Mouse (Mus musculus): ENCODE data around the gene Apobec1.
"Not testable (repeated sequence)": the region's sequence is repeated elsewhere in the genome, so short reads cannot be mapped to it uniquely, and the experiment has no call there.

Gene Apobec1

DNA sequence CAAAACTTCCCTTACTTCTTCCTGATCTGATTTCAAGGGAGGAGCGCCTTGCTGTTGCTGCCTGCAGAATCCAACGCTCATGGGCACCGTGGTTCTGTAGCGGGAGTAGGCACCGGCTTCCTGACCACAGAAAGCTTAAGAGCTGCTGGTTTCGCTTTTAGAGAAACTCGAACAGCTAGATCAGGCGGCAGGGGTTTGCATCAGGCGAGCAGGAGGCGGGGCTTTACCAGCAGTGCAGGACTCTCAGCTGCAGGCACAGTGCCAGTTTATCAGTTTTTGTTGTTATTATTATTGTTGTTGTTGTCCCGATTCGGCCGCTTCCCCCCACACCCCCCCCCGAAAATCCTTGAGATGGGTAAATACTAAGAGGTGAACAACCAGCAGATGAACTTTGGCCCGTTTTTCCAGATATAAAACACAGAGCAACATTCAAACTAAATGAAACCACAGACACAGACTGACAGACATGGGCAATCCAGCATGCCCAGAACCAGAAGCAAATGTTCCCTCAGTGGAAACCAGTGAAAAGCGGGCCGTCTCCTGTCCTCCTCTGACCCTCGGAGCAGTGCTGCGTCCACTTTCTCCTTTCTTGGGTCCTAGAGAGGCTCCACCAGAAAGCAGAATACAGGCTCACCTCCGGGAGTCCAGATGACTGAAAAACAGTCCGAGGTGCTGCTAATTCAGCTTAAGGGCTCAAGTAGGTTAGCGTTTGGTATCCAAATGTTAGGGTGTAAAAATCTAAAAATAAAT, at the start of gene Apobec1:
TSS of gene Apobec1 (minus strand) at position 203 of the 750 bp plus-strand sequence.
- peak; percentile 46 for DNase-seq (ENCODE audit: low read depth, low spot score)

DNA sequence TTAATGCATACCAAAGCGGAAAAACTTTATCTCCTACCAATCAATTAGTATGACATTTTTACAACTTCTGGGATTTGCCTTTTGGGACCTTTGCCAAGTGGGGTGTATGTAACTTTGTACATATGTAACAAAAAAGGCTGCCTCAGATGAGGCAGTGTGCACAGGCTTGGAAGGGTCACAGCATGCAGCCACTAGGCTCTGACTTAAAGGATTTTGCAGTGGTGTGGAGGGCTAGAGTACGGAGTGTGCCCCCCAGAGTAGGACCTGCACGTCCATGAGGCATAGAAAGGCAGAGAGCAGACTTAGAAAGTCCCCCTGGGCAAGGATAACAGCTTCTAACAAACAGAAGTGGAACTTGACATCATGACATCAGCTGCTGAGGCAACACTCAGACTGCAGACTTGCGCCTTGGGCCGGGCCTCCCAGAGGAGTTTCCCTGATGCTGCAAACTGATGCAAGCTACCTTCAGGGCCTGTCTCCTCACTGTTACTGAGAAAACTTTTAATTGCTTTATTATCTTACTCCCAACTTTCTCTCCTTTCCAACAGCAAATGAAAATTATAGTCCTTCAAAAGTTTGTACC, 48.2 kb upstream of the Apobec1 start:
- DNase-seq (ENCODE audit: low read depth, low spot score), result no peak

DNA sequence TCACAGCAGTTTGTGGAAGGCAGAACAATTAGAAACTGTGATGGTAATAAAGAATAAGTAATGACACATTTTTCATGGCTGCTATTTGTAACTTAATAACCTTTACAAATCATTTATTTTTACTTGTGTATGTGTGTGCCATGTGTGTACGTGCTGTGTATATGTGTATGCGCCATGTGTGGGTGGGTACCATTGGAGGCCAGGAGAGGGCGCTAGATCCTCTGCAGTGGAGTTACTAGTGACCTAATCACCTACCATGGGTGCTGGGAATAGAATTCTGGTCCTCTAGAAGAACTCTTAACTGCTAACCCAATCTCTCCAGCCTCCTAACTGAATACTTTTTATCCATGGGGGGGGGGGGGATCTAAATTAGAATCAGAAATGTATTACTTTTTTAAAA, 47.7 kb upstream of the Apobec1 start:
- DNase-seq (ENCODE audit: low read depth, low spot score), result no peak

DNA sequence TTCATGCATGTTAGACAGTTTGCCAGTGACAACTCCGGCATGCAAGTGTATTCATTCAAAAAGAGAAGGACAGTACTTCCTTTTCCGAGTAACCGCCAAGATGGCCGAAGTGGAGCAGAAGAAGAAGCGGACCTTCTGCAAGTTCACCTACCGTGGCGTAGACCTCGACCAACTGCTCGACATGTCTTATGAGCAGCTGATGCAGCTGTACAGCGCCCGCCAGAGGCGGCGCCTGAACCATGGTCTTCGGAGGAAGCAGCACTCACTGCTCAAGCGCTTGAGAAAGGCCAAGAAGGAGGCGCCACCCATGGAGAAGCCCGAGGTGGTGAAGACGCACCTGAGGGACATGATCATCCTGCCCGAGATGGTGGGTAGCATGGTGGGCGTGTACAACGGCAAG, 42.0 kb upstream of the Apobec1 start:
- not testable (repeated sequence) for DNase-seq (ENCODE audit: low read depth, low spot score)

DNA sequence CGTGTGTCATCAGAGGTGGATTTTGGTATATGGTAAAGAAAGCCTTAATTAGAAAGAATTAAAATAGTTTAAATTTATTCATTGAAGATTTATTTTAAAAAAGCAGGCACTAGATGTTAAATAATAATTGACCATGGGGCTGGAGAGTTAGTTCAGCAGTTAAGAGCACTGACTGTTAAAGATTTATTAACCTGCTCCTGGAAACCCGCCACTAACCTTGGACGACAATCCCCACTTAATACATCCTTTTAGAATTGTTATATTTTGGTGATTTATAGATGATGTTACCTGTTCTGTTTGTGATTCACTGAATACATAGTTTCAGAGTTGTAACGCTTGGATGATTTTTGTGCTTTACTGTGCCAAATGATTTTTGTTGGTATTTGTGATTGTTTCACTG, 35.3 kb upstream of the Apobec1 start:
- not testable (repeated sequence) for DNase-seq (ENCODE audit: low read depth, low spot score)

DNA sequence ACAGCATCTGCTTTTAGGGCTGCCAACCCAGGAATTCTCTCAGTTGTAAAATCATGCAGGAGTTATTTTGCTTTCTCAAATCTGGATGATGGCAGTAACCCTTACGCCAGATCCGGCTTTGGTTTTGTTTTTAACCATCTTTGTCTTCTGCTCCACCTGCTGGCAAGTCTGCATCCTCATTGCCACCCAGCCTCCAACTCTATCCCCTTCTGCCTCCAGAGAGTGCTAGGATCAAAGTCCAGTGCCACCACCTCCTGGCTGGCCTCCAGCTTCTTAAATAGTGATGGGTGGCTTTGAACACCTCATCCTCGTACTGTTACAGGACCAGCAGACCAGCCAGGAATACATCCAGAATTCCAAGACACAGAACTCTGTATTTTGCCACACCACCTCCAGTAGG, 34.4 kb upstream of the Apobec1 start:
- no peak for DNase-seq (ENCODE audit: low read depth, low spot score)

DNA sequence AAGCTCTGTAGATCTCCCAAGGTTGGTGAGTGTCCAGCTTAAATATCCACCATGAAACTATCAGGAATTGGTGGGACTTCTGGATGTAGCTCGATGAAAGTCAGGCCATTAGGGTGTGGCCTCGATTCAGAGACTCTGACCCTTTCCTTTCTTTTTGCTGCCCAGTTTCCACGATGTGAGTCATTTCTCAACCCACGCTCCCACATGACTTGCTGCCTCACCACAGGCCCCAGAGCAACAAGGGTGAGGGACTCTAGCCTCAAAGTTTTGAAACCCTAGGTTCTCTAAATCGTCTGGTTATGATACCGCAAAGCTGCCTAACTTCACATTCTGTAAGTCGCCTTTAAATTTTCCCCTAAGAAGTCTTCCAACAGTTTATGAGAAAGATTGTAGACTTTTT, 33.1 kb upstream of the Apobec1 start:
- no peak for DNase-seq (ENCODE audit: low read depth, low spot score)

DNA sequence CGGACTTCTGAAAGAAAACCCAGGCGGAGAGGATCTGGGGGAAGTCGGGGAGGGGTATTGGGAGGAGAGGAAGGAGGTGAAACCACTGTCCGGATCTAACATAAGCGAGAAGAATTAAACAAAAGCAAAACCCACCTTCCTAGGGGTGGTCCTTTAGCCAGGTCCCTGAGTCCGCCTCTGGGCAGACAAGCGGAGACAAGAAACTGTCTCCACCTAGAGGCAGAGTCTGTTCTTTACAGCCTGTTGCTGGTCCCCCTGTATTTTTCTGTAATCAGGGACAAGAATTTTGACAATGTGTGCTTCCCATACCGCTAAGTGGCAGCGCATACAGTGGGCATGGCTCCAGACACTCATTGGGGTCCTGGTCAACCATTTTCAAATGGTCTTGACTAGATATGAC, 31.2 kb upstream of the Apobec1 start:
- DNase-seq (ENCODE audit: low read depth, low spot score), result peak; percentile 29

DNA sequence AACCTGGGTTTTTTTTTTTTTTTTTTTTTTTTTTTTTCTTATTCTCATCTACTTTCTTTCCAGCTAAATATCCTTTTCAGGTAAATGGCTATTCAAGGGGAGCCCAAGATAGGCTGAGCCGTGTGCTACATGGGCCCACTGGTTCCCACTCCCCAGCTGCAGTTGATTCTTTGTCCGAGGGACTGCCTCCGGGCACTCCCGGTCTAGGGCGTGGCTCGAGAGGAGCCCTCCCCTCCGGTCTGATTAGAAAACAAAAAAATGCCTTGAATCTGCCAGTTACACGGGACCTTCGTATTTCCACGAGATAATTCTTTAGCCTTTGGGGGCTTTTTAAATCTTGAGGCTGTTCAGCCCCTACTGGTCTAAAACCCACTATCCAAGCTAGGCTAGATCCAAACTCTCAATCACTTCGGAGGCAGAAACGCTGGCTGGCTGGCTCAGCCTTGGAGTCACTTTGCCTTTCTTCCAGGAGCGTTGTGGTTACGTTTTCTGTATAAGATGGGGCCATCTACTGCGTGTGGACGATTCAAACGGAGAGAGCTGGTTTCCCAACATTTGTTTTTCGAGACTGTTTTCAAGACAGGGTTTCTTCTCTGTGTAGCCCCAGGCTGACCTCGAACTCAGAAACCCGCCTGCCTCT, 25.3 kb upstream of the Apobec1 start:
- DNase-seq (ENCODE audit: low read depth, low spot score), result no peak

DNA sequence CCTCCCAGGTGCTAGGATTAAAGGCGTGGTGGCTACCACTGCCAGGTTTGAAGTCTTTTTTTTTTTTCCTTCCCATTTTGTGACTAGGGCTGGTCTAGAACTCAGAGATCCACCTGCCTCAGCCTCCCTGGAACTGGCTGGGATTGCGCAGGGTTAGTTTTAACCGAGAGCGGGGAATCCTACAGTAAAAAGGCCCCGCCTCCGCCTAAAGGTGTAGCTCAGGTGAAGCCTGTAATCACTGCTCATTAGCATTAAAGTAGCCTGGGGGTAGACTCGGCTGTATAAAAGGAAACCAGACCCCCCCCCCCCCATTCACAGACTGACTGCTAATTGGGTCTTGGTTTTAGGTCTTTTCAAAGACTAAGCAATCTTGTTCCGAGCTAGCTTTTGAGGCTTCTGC, 23.9 kb upstream of the Apobec1 start, which contains the start of gene Dppa3:
TSS of gene Dppa3 (plus strand) at position 301 of the 400 bp plus-strand sequence.
- DNase-seq (ENCODE audit: low read depth, low spot score), result no peak

DNA sequence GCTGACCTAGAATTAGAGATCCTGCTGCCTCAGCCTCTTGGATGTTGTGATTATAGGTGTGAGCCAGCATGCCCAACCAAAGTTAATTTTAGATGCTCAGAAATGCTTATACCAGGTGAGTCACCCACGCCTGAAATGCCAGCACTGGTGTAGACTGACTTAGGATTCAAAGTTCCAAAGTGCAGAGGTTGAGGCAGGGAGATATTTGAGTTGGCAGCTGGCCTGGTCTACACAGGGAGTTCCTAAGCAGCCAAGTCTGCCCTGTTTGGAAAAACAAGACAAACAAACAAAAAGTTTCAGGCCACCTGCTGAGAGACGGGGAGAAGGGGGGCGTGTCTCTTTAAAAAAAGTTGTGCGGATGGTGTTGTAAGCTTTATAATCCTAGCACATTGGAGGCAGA, 22.9 kb upstream of the Apobec1 start:
- DNase-seq (ENCODE audit: low read depth, low spot score), result no peak

DNA sequence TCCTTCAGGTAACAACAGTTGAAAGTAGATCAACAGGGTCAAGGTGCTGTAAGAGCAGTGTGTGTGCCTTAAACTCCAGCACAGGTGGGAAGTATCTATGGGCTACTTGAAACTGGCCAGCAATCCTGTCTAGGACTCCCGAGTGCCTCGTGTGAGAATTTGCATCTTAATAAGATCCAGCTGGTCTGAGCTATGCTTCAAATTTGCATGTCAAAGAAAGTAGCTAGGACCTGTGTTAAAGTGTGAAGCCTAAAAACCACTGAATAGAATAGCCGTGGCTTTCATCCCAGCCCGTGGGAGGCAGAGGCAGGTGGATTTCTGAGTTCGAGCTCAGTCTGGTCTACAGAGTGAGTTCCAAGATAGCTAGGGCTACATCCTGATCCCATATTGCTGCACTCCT, 22.2 kb upstream of the Apobec1 start:
- no peak for DNase-seq (ENCODE audit: low read depth, low spot score)

DNA sequence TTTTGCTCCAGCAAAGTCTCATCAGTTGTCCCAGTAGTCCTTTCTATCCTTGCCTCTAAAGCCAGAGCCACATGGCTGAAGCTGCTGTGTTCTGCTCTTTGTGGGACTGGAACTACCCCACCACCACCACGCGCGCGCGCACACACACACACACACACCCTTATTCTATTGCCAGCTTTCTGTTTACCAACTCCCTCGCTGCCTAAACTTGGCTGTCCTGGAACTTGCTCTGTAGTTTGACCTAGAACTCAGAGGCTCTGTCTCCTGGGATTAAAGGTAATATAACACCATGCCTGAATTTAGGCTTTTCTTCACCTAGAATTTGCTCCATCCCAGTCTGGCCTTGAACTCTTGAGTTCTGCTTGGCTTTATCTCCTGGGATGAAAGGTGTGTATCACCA, 18.8 kb upstream of the Apobec1 start:
- DNase-seq (ENCODE audit: low read depth, low spot score), result no peak

DNA sequence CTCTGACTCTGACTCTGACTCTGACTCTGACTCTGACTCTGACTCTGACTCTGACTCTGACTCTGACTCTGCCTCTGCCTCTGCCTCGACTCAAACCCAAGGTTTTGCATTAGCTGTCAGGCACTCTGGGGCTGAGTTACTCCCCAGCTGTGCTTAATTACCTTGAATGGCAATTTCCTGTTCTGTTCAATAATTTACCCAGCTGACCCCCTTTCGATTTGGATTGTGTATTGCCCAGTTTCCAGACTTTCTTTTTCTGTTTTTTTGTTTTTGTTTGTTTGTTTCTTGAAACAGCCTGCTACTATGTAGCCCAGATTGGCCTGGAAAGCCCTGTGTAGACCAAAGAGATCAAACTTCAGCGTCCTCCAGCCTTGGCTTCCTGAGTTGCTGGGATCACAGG, 13.8 kb upstream of the Apobec1 start:
- DNase-seq (ENCODE audit: low read depth, low spot score), result no peak

DNA sequence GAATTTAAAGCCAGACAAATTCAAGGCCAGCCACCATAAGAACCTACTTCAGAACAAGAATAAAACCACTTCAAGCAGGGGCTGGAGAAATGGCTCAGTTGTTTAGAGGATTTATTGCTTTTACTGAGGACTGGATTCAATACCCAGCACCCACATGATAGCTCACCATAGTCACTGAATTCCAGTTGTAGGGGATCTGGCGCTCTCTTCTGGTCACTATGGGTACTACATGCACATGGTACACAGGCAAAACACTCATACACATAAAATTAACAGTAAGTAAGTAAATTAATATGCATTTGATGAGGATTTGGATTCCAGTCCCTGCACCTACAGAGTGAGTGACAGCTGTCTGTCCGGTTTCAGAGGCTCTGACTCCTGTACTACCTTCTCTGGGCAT, 11.8 kb upstream of the Apobec1 start:
- DNase-seq (ENCODE audit: low read depth, low spot score), result no peak

DNA sequence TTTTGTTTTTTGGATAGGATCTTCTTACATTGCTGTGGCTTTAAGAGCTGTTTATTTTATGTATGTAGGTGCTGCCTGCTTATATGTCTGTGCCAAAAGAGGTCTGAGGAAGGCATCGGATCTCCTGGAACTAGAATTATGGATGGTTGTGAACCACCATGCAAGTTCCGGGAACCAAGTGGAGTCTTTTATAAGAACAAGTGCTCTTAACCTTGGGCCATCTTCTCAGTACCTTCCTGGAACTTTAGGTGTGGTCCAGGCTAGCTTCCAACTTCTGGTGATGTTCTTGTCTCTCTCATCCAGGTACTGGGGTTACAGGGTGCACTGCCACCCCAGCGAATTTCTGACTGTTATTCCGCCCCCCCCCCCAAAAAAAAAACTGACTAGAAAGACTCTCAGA, 10.2 kb upstream of the Apobec1 start:
- no peak for DNase-seq (ENCODE audit: low read depth, low spot score)

DNA sequence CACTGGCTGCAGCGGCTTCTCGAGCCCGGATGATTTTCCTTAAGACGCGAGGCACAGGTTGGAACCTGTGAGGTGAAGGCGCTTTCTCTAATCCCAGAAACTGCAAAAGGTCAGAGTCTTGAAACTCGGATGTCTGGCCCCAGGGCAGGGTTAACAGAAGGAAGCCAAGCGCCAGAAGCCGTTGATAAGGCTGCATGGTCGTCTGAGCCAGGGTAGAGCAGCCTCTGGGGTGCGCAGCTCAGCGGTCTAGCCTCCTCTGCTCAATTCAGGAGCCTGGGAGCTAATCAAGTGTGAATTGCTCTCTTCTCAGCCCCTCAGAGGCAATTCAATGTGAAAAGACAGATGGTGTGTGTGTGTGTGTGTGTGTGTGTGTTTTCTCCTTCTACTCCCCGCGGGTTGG, 7.5 kb upstream of the Apobec1 start, which contains the start of gene Gdf3:
TSS of gene Gdf3 (minus strand) at position 317 of the 400 bp plus-strand sequence.
- DNase-seq (ENCODE audit: low read depth, low spot score), result no peak

DNA sequence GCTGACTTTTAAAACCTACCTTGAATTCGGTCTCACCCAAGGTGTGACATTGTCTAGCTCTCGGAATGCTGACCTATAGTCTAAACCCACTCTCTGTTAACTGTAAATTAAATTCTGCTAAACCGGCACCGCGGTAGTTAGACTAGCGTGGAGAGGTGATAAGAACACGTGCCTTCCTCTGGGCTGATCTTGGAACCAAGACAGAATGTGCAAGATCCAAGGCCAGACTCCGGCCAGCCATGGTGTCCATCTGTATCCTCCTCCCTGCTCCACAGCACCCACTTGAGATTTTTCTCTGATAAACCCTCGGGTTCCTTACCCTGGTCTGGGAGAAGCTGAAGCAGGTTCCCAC, 7.1 kb upstream of the Apobec1 start:
- DNase-seq (ENCODE audit: low read depth, low spot score), result no peak

DNA sequence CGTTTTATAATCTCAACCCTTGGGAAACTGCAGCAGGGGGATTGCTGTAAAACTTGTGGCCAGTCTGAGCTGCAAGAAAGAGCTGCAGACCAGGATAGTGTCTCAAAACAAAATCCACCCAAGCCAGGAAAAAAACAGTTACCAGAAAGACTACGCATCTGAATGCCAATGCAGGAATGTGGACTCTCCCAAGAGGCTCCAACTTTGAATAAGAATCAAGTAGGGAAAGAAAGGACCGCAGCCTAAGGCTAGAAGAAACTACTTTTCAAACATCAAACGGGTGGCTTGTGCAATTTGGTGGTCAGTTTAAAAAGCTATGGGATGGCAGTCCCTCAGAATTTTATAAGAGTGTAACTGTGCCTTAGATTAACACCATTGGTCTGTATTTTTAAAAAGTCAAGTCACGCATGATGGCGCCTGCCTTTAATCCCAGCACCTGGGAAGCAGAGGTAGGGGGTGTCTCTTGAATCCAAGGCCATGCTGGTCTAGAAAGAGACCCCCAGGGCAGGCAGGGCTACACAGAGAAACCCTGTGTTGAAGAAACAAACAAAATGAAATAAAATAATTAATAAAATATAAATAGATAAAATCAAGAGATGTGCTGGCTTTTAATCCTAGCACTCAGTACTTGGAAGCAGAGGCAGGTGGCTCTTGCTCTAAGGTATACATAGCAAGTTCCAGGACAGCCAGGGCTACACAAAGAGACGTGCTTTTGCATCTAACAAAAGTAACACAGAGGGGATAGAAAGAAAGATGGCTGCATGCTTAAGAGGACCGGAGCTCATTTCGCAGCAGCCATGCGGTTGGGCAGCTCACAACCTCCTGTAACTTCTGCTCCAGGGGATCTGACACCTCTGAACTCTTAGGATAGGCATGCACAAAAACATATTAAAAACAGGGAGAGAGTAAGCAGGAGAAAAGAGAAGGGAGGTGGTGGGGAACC, 6.5 kb upstream of the Apobec1 start:
- DNase-seq (ENCODE audit: low read depth, low spot score), result no peak

DNA sequence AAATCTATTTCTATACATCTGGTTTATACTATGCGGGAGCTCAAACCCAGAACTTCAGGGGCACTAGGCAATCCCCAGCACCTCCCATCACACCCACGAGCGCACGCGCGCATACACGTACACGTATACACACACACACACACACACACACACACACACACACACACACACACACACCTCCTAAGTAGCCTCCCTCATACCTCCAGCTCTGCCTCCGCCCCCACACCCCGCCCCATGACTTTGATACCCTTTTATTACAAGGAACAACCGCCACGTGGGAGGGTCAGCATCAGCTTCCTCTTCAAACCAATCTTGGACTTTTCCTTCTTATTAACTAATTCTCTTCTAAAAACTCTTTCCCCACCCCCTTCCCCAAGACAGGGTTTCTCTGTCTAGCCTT, 5.5 kb upstream of the Apobec1 start:
- no peak for DNase-seq (ENCODE audit: low read depth, low spot score)

DNA sequence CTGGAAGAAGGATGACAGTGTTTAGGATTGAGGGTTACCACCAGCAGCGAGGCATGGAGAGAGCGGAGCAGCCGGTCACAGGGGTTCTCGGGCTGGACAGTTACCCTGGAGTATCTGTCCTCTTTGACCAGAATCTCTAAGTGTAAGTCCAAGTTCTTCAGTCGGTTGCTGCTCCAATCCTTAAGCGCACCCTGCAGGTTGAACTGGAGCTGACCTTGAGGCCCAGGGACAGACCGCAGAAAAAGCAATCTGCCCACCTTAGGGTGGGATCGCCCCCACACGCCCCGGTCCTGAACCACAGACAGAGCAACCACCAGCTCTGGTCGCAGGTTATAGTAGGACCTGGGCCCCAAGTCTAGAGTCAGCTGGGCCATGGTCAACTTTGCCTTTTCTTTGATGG, 4.4 kb upstream of the Apobec1 start:
- DNase-seq (ENCODE audit: low read depth, low spot score), result no peak

DNA sequence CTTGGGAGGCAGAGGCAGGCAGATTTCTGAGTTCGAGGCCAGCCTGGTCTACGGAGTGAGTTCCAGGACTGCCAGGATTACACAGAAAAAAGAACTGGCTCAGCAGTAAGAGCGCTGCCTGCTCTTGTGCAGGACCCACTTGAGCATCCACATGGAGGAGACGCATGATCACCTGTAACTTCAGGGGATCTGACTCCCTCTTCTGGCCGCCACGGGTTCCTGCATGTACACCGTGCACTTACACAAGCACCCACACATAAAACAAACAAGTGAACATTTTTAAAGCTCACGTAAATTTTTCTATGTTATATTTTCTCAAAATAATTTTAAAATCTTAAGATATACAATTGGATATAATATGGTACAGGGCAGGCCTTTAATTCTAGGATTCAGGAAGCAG, 3.2 kb upstream of the Apobec1 start:
- DNase-seq (ENCODE audit: low read depth, low spot score), result no peak

All from mesoderm, embryonic 11.5 days (tissue).